Mouse (Mus musculus): ENCODE results near the gene Phyhd1.
A peak's percentile ranks its signal among the peaks of the same experiment; 100 is the strongest.

The Phyhd1 gene

GRCm38 (mm10) chr2:30265767-30266253 lies at the start of gene Phyhd1:
Gene Phyhd1 (plus strand): TSS chr2:30266203.
- peak; percentile 74 for DNase-seq (ENCODE audit: inconsistent ontology term)

- DNase-seq (ENCODE audit: inconsistent ontology term): no peak
Observed at GRCm38 (mm10) chr2:30216293-30216692, 49.7 kb upstream of the Phyhd1 start.

GRCm38 (mm10) chr2:30235593-30235992 lies 30.4 kb upstream of the Phyhd1 start:
- DNase-seq (ENCODE audit: inconsistent ontology term): no peak

GRCm38 (mm10) chr2:30236426-30237198 lies 29.4 kb upstream of the Phyhd1 start:
- DNase-seq (ENCODE audit: inconsistent ontology term): no peak

- DNase-seq (ENCODE audit: inconsistent ontology term): peak; percentile 100
Observed at GRCm38 (mm10) chr2:30237199-30237880, 28.7 kb upstream of the Phyhd1 start, which contains the start of gene Lrrc8a. Gene Lrrc8a (plus strand): TSS chr2:30237715.

GRCm38 (mm10) chr2:30237881-30238280 lies 28.1 kb upstream of the Phyhd1 start:
- DNase-seq (ENCODE audit: inconsistent ontology term): no peak

GRCm38 (mm10) chr2:30238906-30239465 lies 27.0 kb upstream of the Phyhd1 start:
- DNase-seq (ENCODE audit: inconsistent ontology term): no peak

GRCm38 (mm10) chr2:30239777-30240176 lies 26.2 kb upstream of the Phyhd1 start:
- DNase-seq (ENCODE audit: inconsistent ontology term): no peak

- no peak for DNase-seq (ENCODE audit: inconsistent ontology term)
Observed at GRCm38 (mm10) chr2:30240267-30240666, 25.7 kb upstream of the Phyhd1 start, which contains the start of gene Gm28035. Gene Gm28035 (plus strand): TSS chr2:30240567.

- peak; percentile 90 for DNase-seq (ENCODE audit: inconsistent ontology term)
Observed at GRCm38 (mm10) chr2:30242509-30242908, 23.5 kb upstream of the Phyhd1 start.

GRCm38 (mm10) chr2:30243391-30243790 lies 22.6 kb upstream of the Phyhd1 start:
- DNase-seq (ENCODE audit: inconsistent ontology term): no peak

- no peak for DNase-seq (ENCODE audit: inconsistent ontology term)
Observed at GRCm38 (mm10) chr2:30244595-30245178, 21.3 kb upstream of the Phyhd1 start.

- DNase-seq (ENCODE audit: inconsistent ontology term): no peak
Observed at GRCm38 (mm10) chr2:30247036-30247435, 19.0 kb upstream of the Phyhd1 start.

GRCm38 (mm10) chr2:30247681-30248080 lies 18.3 kb upstream of the Phyhd1 start:
- DNase-seq (ENCODE audit: inconsistent ontology term): no peak

- DNase-seq (ENCODE audit: inconsistent ontology term): no peak
Observed at GRCm38 (mm10) chr2:30249182-30249581, 16.8 kb upstream of the Phyhd1 start.

GRCm38 (mm10) chr2:30250166-30251128 lies 15.6 kb upstream of the Phyhd1 start:
- no peak for DNase-seq (ENCODE audit: inconsistent ontology term)

GRCm38 (mm10) chr2:30251417-30252104 lies 14.4 kb upstream of the Phyhd1 start:
- no peak for DNase-seq (ENCODE audit: inconsistent ontology term)

GRCm38 (mm10) chr2:30252521-30252920 lies 13.5 kb upstream of the Phyhd1 start:
- DNase-seq (ENCODE audit: inconsistent ontology term): no peak

- DNase-seq (ENCODE audit: inconsistent ontology term): no peak
Observed at GRCm38 (mm10) chr2:30253809-30254208, 12.2 kb upstream of the Phyhd1 start.
